Mouse (Mus musculus) kidney, adult 2 months (tissue): ENCODE measurements around the gene Pgap3.

Source experiments
- CTCF ChIP-seq: fragments of 200-500 bp; conservative IDR thresholded peaks from 2 replicates; pipeline ENCODE4 v1.5.1; 2011; ENCODE audit warnings: low read depth, mild to moderate bottlenecking, control low read depth, low read length, moderate library complexity, mixed read lengths; ENCODE audit not compliant: insufficient read depth, insufficient read length
- POLR2A ChIP-seq: fragments of 200-500 bp; IDR thresholded peaks from one replicate; pipeline ENCODE4 v1.6.1; 2011; ENCODE audit warnings: low read depth, low read length, control low read depth

DNA sequence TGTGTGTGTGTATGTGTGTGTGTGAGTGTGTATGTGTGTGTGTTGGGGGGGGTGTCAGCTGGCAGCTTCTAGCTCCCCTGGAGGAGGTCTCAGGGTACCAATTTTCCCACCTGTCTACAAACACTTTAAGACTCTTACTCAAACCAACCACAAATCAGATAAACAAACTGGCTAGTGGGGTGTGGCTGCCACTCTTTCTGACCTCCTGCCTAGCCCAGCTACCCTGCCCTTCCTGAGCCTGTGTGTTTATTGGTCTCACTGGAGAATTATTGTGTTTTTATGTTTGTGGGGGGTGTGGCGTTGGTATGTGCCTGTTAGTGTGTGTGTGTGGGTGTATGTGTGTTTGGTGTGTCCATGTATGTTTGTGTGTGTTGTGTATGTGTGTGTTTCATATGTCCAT lies 16.8 kb upstream of the Pgap3 start:
- TF ChIP-seq CTCF (no peak), POLR2A (no peak)
